Mouse (Mus musculus): ENCODE results near the gene Alyref2. TPM values are rescaled to one million over a fixed set of nuclear protein-coding genes. Genes with fewer than 3 reads are reported as not detected.
A peak's percentile ranks its signal among the peaks of the same experiment; 100 is the strongest.

Alyref2 gene
- polyA plus RNA-seq, 1 experiment from 2014 or later, result 23.0 TPM

GRCm38 (mm10) chr1:171502388-171503249, 659 bp upstream of the Alyref2 start:
- WGBS, result 1% methylated on average over 14 of the region's 14 CpGs

GRCm38 (mm10) chr1:171503592-171504291, 464 bp downstream of the Alyref2 start:
- Histone ChIP-seq H3K4me1 (peaks cover 3% of the 10 kb centered on the region; the same call in 1 of the 2 replicates), H3K9me3 (no peaks in the 10 kb centered on the region), H3K4me3 (peak overlapping the region; percentile 55), H3K4me2 (replicated peaks) (peak overlapping the region; percentile 69), H3K27ac (peak overlapping the region; percentile 89), H3K9ac (peak overlapping the region; percentile 78), H3K36me3 (peaks cover 4% of the 10 kb centered on the region; the same call in 1 of the 2 replicates), H3K27me3 (replicated peaks) (no peaks in the 10 kb centered on the region)
- under 1% methylated on average over 53 of the region's 53 CpGs for WGBS
- peak; percentile 73 for ATAC-seq (ENCODE audit: low FRiP score, low read depth)

More at GRCm38 (mm10) chr1:171502388-171503249, 659 bp upstream of the Alyref2 start:
- H3K27me3 ChIP-seq (replicated peaks), result no peaks in the 10 kb centered on the region
- no peaks in the 10 kb centered on the region for H3K9me3 ChIP-seq
- H3K4me2 ChIP-seq (replicated peaks), result peak overlapping the region; percentile 69
- H3K27ac ChIP-seq, result no peak overlapping the region
- H3K36me3 ChIP-seq, result peaks cover 4% of the 10 kb centered on the region; the same call in 1 of the 2 replicates
- H3K4me3 ChIP-seq, result no peak overlapping the region
- no peak overlapping the region; the same call in 1 of the 2 replicates for H3K9ac ChIP-seq
- H3K4me1 ChIP-seq, result peaks cover 3% of the 10 kb centered on the region; the same call in 1 of the 2 replicates
- ATAC-seq (ENCODE audit: low FRiP score, low read depth), result peak; percentile 88

GRCm38 (mm10) chr1:171504586-171504985, 1.3 kb downstream of the Alyref2 start:
- Histone ChIP-seq H3K27ac (no peak overlapping the region), H3K9me3 (no peaks in the 10 kb centered on the region), H3K4me3 (peak overlapping the region; percentile 16; the same call in 1 of the 2 replicates), H3K36me3 (peaks cover 4% of the 10 kb centered on the region; the same call in 1 of the 2 replicates), H3K9ac (peak overlapping the region; percentile 38; the same call in 1 of the 2 replicates), H3K4me2 (replicated peaks) (peak overlapping the region; percentile 69), H3K27me3 (replicated peaks) (no peaks in the 10 kb centered on the region), H3K4me1 (peaks cover 3% of the 10 kb centered on the region; the same call in 1 of the 2 replicates)
- ATAC-seq (ENCODE audit: low FRiP score, low read depth), result no peak
- WGBS, result 86% methylated on average over 4 of the region's 4 CpGs

DNA sequence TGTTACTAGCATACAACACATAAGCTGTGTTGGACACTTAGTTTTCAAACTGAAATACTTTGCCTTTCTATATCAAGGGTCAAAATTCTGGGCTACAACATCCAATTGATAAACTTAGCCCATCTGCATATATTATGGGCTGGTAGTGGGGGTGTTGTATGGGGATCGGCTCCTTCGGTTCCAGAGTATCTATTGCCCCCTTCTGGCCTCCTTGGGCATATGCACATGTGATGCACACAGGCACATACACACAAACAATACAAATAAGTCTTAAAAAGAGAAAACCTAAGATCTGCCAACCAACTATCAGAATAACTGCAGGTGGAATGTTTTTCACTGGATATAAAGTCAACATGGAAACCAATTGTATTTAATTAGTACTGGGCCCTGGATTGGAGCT, 10.0 kb downstream of the Alyref2 start:
- Histone ChIP-seq H3K9me3 (no peaks in the 10 kb centered on the region), H3K4me3 (no peak overlapping the region), H3K36me3 (no peaks in the 10 kb centered on the region), H3K27me3 (replicated peaks) (no peaks in the 10 kb centered on the region), H3K4me2 (replicated peaks) (no peak overlapping the region), H3K4me1 (no peaks in the 10 kb centered on the region), H3K27ac (no peak overlapping the region), H3K9ac (no peak overlapping the region)
- 93% methylated on average over 2 of the region's 2 CpGs for WGBS
- ATAC-seq (ENCODE audit: low FRiP score, low read depth), result no peak

GRCm38 (mm10) chr1:171513760-171514159, 10.5 kb downstream of the Alyref2 start:
- Histone ChIP-seq H3K9ac (no peak overlapping the region), H3K27me3 (replicated peaks) (no peaks in the 10 kb centered on the region), H3K4me2 (replicated peaks) (no peak overlapping the region), H3K4me3 (no peak overlapping the region), H3K36me3 (no peaks in the 10 kb centered on the region), H3K9me3 (no peaks in the 10 kb centered on the region), H3K27ac (no peak overlapping the region), H3K4me1 (no peaks in the 10 kb centered on the region)
- no peak for ATAC-seq (ENCODE audit: low FRiP score, low read depth)
- WGBS, result 85% methylated on average over 1 of the region's 1 CpGs

DNA sequence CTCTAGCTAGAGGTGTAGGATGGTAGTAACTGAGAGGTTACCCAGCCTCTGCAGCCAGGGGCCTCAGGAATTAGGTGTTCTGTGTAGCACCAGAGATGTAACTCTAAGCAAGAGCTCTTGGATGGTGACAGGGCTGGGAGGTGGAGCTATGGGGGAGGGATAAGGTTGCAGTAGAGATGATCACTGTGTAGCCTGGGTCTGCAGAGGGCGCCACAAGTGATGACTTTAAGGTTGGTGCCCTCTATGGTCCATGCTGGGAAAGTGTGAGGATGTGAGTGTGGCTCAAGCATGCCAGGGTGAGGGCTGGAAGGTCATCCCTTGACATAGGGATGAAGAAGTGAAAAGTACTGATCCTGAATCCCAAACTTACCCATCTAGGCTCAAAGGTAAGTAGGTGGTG, 11.8 kb downstream of the Alyref2 start:
- no peak overlapping the region for H3K9ac ChIP-seq
- no peaks in the 10 kb centered on the region for H3K9me3 ChIP-seq
- H3K4me2 ChIP-seq (replicated peaks), result no peak overlapping the region
- no peaks in the 10 kb centered on the region for H3K36me3 ChIP-seq
- no peak overlapping the region for H3K27ac ChIP-seq
- no peaks in the 10 kb centered on the region for H3K4me1 ChIP-seq
- WGBS, result 24% methylated on average over 1 of the region's 1 CpGs
- H3K27me3 ChIP-seq (replicated peaks), result no peaks in the 10 kb centered on the region
- ATAC-seq (ENCODE audit: low FRiP score, low read depth), result no peak
- no peak overlapping the region for H3K4me3 ChIP-seq

DNA sequence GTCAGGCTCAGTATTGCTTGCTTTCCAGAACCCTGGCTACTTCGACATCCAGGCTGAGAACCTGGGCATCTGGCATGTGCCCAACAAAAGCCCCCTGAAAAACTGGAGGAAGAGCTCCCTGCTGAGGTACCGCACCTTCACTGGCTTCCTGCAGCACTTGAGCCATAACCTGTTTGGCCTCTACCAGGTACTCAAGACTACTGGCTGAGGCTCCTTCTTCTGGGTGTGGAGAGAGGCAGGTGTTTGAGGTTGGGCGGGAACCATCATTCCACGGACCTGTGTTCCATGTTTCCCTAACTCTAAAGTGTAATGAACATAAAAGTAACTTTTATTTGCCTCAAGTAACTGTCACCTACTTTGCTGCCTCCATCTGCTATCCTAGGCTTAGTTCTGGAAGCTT, 12.3 kb downstream of the Alyref2 start:
- Histone ChIP-seq H3K4me2 (replicated peaks) (no peak overlapping the region), H3K4me3 (no peak overlapping the region), H3K9ac (no peak overlapping the region), H3K36me3 (no peaks in the 10 kb centered on the region), H3K27me3 (replicated peaks) (no peaks in the 10 kb centered on the region), H3K27ac (no peak overlapping the region), H3K4me1 (no peaks in the 10 kb centered on the region), H3K9me3 (no peaks in the 10 kb centered on the region)
- WGBS, result 84% methylated on average over 4 of the region's 4 CpGs
- ATAC-seq (ENCODE audit: low FRiP score, low read depth), result no peak

DNA sequence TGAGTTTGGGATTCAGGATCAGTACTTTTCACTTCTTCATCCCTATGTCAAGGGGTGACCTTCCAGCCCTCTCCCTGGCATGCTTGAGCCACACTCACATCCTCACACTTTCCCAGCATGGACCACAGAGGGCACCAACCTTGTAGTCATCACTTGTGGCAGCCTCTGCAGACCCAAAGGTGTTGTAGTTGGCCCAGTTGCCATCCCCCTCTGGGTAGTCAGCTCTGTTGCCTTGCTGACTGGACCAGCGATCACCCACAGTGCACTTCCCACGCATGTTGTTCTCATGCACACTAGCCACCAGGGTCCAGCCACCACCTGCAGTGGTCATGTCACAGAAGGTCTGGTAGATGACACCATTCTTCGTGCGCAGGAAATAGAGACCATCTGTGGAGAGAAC, 28.1 kb downstream of the Alyref2 start:
- no peaks in the 10 kb centered on the region for H3K27me3 ChIP-seq (replicated peaks)
- H3K4me1 ChIP-seq, result no peaks in the 10 kb centered on the region
- no peaks in the 10 kb centered on the region for H3K36me3 ChIP-seq
- WGBS, result 91% methylated on average over 4 of the region's 4 CpGs
- H3K9me3 ChIP-seq, result no peaks in the 10 kb centered on the region
- no peak overlapping the region for H3K9ac ChIP-seq
- no peak overlapping the region for H3K27ac ChIP-seq
- no peak overlapping the region for H3K4me2 ChIP-seq (replicated peaks)
- ATAC-seq (ENCODE audit: low FRiP score, low read depth), result no peak
- H3K4me3 ChIP-seq, result no peak overlapping the region

GRCm38 (mm10) chr1:171532830-171533229, 29.6 kb downstream of the Alyref2 start:
- H3K27me3 ChIP-seq (replicated peaks), result no peaks in the 10 kb centered on the region
- ATAC-seq (ENCODE audit: low FRiP score, low read depth), result no peak
- no peaks in the 10 kb centered on the region for H3K36me3 ChIP-seq
- H3K4me1 ChIP-seq, result no peaks in the 10 kb centered on the region
- H3K4me2 ChIP-seq (replicated peaks), result no peak overlapping the region
- H3K9ac ChIP-seq, result no peak overlapping the region
- no peak overlapping the region for H3K27ac ChIP-seq
- H3K9me3 ChIP-seq, result no peaks in the 10 kb centered on the region
- 60% methylated on average over 2 of the region's 2 CpGs for WGBS
- H3K4me3 ChIP-seq, result no peak overlapping the region

GRCm38 (mm10) chr1:171534557-171534956, 31.3 kb downstream of the Alyref2 start:
- H3K4me1 ChIP-seq, result no peaks in the 10 kb centered on the region
- H3K9me3 ChIP-seq, result peaks cover 3% of the 10 kb centered on the region; the same call in 1 of the 2 replicates
- H3K9ac ChIP-seq, result no peak overlapping the region
- H3K4me3 ChIP-seq, result no peak overlapping the region
- no peaks in the 10 kb centered on the region for H3K27me3 ChIP-seq (replicated peaks)
- H3K36me3 ChIP-seq, result no peaks in the 10 kb centered on the region
- no peak overlapping the region for H3K27ac ChIP-seq
- no peak for ATAC-seq (ENCODE audit: low FRiP score, low read depth)
- H3K4me2 ChIP-seq (replicated peaks), result no peak overlapping the region

GRCm38 (mm10) chr1:171535194-171535593, 31.9 kb downstream of the Alyref2 start, which contains the start of gene Itln1:
Gene Itln1 (minus strand): TSS chr1:171535294.
- WGBS, result 85% methylated on average over 1 of the region's 1 CpGs
- Histone ChIP-seq H3K9me3 (peaks cover 8% of the 10 kb centered on the region; the same call in 1 of the 2 replicates), H3K4me3 (no peak within 1 kb of the TSS), H3K27ac (no peak within 1 kb of the TSS), H3K4me1 (no peaks in the 10 kb centered on the region), H3K27me3 (replicated peaks) (no peaks in the 10 kb centered on the region), H3K4me2 (replicated peaks) (no peak within 1 kb of the TSS), H3K36me3 (no peaks in the 10 kb centered on the region), H3K9ac (no peak within 1 kb of the TSS)
- ATAC-seq (ENCODE audit: low FRiP score, low read depth), result no peak

- no peak for ATAC-seq (ENCODE audit: low FRiP score, low read depth)
- Histone ChIP-seq H3K4me3 (no peak overlapping the region), H3K4me2 (replicated peaks) (no peak overlapping the region), H3K27me3 (replicated peaks) (no peaks in the 10 kb centered on the region), H3K36me3 (no peaks in the 10 kb centered on the region), H3K27ac (no peak overlapping the region), H3K4me1 (no peaks in the 10 kb centered on the region), H3K9ac (no peak overlapping the region), H3K9me3 (peaks cover 8% of the 10 kb centered on the region; the same call in 1 of the 2 replicates)
- WGBS, result 79% methylated on average over 1 of the region's 1 CpGs
Measured at GRCm38 (mm10) chr1:171540694-171541093, 37.4 kb downstream of the Alyref2 start.
